Mouse (Mus musculus) CH12.LX (cell line): ENCODE measurements around the gene Frg2f1. TPM values are rescaled to one million over a fixed set of nuclear protein-coding genes. Genes with fewer than 3 reads are reported as not detected.

Experiments used
- DNase-seq: peaks from one replicate; pipeline ENCODE4 v3.0.0-alpha.2; 2013; ENCODE audit errors: extremely low read depth
- H3K27ac ChIP-seq: 2 replicates; pipeline ENCODE4 v1.5.1; 2012; ENCODE audit warnings: low read depth, mild to moderate bottlenecking, control low read depth, moderate library complexity; ENCODE audit not compliant: insufficient read depth
- H3K27me3 ChIP-seq: replicated peaks from 2 replicates; pipeline ENCODE3; 2012; ENCODE audit warnings: inconsistent platforms
- H3K36me3 ChIP-seq, 2 experiments: replicated peaks in 1 of 2; 2 replicates each; pipeline versions ENCODE3 to v1.6.1; 2012; ENCODE audit warnings: inconsistent platforms in 1 of 2, low read length in 1 of 2, mild to moderate bottlenecking in 1 of 2, mixed read lengths in 1 of 2, moderate library complexity in 1 of 2; ENCODE audit not compliant: control insufficient read depth in 1 of 2, insufficient read depth in 1 of 2
- H3K4me1 ChIP-seq, 2 experiments: 2 replicates each; pipeline ENCODE4 v1.6.1; 2012; ENCODE audit warnings: inconsistent platforms in 1 of 2, moderate library complexity in 1 of 2; ENCODE audit not compliant: insufficient read depth in 2 of 2, control insufficient read depth in 1 of 2
- H3K4me2 ChIP-seq: 2 replicates; pipeline ENCODE4 v1.6.1; 2012; ENCODE audit warnings: low read depth, mild to moderate bottlenecking, control low read depth; ENCODE audit not compliant: poor library complexity, insufficient read depth, severe bottlenecking
- H3K4me3 ChIP-seq, 3 experiments: fragments of 150-350 bp in 1 of 3; sonication (generic) in 1 of 3; replicated peaks in 1 of 3; 2 replicates each; pipeline versions ENCODE3 to v1.5.1; 2011 to 2012; ENCODE audit warnings: low read depth in 2 of 3, low read length in 2 of 3, mild to moderate bottlenecking in 2 of 3, moderate library complexity in 2 of 3, control low read depth in 1 of 3, improper control_type of control experiment in 1 of 3, inconsistent platforms in 1 of 3, mixed read lengths in 1 of 3; ENCODE audit not compliant: poor library complexity in 1 of 3
- H3K79me2 ChIP-seq: replicated peaks from 2 replicates; pipeline ENCODE4 v1.6.1; 2012; ENCODE audit warnings: mild to moderate bottlenecking, moderate library complexity; ENCODE audit not compliant: control insufficient read depth, poor library complexity, insufficient read depth, severe bottlenecking; ENCODE audit errors: extremely low read depth
- H3K9ac ChIP-seq: 2 replicates; pipeline ENCODE4 v1.6.1; 2012; ENCODE audit warnings: low read depth, mild to moderate bottlenecking, control low read depth, moderate library complexity; ENCODE audit not compliant: insufficient read depth
- H3K9me3 ChIP-seq: replicated peaks from 2 replicates; pipeline ENCODE3; 2012; ENCODE audit warnings: low read length, inconsistent platforms, mixed read lengths
- BHLHE40 ChIP-seq: IDR thresholded peaks from 2 replicates; pipeline ENCODE4 v1.6.1; 2011; ENCODE audit warnings: mild to moderate bottlenecking, low read depth, low read length, improper control_type of control experiment
- CHD1 ChIP-seq: IDR thresholded peaks from 2 replicates; pipeline ENCODE4 v1.6.1; 2012; ENCODE audit warnings: low read depth, low read length, improper control_type of control experiment, inconsistent platforms
- CTCF ChIP-seq, 2 experiments: IDR thresholded peaks in 1 of 2; conservative IDR thresholded peaks in 1 of 2; 2 replicates each; pipeline ENCODE4 v1.5.1; 2011 to 2012; ENCODE audit warnings: low read depth in 2 of 2, low read length in 2 of 2, improper control_type of control experiment in 1 of 2, inconsistent platforms in 1 of 2, mild to moderate bottlenecking in 1 of 2, moderate library complexity in 1 of 2
- GABPA ChIP-seq: IDR thresholded peaks from 2 replicates; pipeline ENCODE4 v1.6.1; 2012; ENCODE audit warnings: low read depth, low read length, improper control_type of control experiment, inconsistent platforms; ENCODE audit not compliant: insufficient replicate concordance
- HCFC1 ChIP-seq: IDR thresholded peaks from 2 replicates; pipeline ENCODE4 v1.6.1; 2012; ENCODE audit warnings: low read depth, mild to moderate bottlenecking, inconsistent platforms, low read length, improper control_type of control experiment
- IRF4 ChIP-seq: IDR thresholded peaks from 2 replicates; pipeline ENCODE4 v1.6.1; 2014; ENCODE audit warnings: low read depth, mild to moderate bottlenecking, inconsistent platforms, low read length, improper control_type of control experiment
- MAX ChIP-seq: IDR thresholded peaks from 2 replicates; pipeline ENCODE4 v1.6.1; 2011; ENCODE audit warnings: low read length, improper control_type of control experiment
- MYC ChIP-seq: IDR thresholded peaks from 2 replicates; pipeline ENCODE4 v1.6.1; 2011; ENCODE audit warnings: low read depth, mild to moderate bottlenecking, improper control_type of control experiment, low read length
- NELFE ChIP-seq: IDR thresholded peaks from 2 replicates; pipeline ENCODE4 v1.6.1; 2011; ENCODE audit warnings: low read depth, low read length, improper control_type of control experiment
- NRF1 ChIP-seq: IDR thresholded peaks from 2 replicates; pipeline ENCODE4 v1.6.1; 2014; ENCODE audit warnings: low read depth, mild to moderate bottlenecking, inconsistent platforms, low read length, improper control_type of control experiment, moderate library complexity
- POLR2A ChIP-seq: IDR thresholded peaks from 2 replicates; pipeline ENCODE4 v1.6.1; 2011; ENCODE audit warnings: low read depth, mild to moderate bottlenecking, improper control_type of control experiment, low read length
- POLR2AphosphoS2 ChIP-seq: IDR thresholded peaks from 2 replicates; pipeline ENCODE4 v1.6.1; 2011; ENCODE audit warnings: low read depth, low read length, improper control_type of control experiment
- RAD21 ChIP-seq: IDR thresholded peaks from 2 replicates; pipeline ENCODE4 v1.6.1; 2011; ENCODE audit warnings: low read depth, mild to moderate bottlenecking, low read length, improper control_type of control experiment, moderate library complexity
- SIN3A ChIP-seq: IDR thresholded peaks from 2 replicates; pipeline ENCODE4 v1.6.1; 2012; ENCODE audit warnings: low read length, improper control_type of control experiment, inconsistent platforms
- SMC3 ChIP-seq: IDR thresholded peaks from 2 replicates; pipeline ENCODE4 v1.6.1; 2011; ENCODE audit warnings: low read depth, low read length, improper control_type of control experiment
- TBP ChIP-seq: conservative IDR thresholded peaks from 2 replicates; pipeline ENCODE4 v1.6.1; 2011; ENCODE audit warnings: low read depth, low read length, improper control_type of control experiment
- TCF12 ChIP-seq: IDR thresholded peaks from 2 replicates; pipeline ENCODE4 v1.6.1; 2014; ENCODE audit warnings: low read depth, mild to moderate bottlenecking, inconsistent platforms, low read length, improper control_type of control experiment
- UBTF ChIP-seq: IDR thresholded peaks from 2 replicates; pipeline ENCODE4 v1.6.1; 2012; ENCODE audit warnings: low read depth, mild to moderate bottlenecking, inconsistent platforms, low read length, improper control_type of control experiment, moderate library complexity
- ZC3H11A ChIP-seq: IDR thresholded peaks from 2 replicates; pipeline ENCODE4 v1.6.1; 2012; ENCODE audit warnings: low read depth, mild to moderate bottlenecking, inconsistent platforms, low read length, improper control_type of control experiment
- ZMIZ1 ChIP-seq: IDR thresholded peaks from 2 replicates; pipeline ENCODE4 v1.6.1; 2012; ENCODE audit warnings: low read depth, mild to moderate bottlenecking, inconsistent platforms, low read length, improper control_type of control experiment
- ZNF384 ChIP-seq: IDR thresholded peaks from 2 replicates; pipeline ENCODE4 v1.6.1; 2012; ENCODE audit warnings: low read depth, low read length, improper control_type of control experiment, inconsistent platforms
- dilution Hi-C: fragments of 300-500 bp; cut with MboI; formaldehyde crosslinking; loops from 2 replicates; pipeline ENCODE4 v1.14.3; 2020; ENCODE audit warnings: low sequenced_read_pairs; ENCODE audit not compliant: extremely low pct_unique_long_range_greater_than_20kb, extremely low pct_ligation_motif_present
- in situ Hi-C: fragments of 300-500 bp; cut with MboI; formaldehyde crosslinking; loops from 3 replicates; pipeline ENCODE4 v1.14.3; 2019; ENCODE audit warnings: low sequenced_read_pairs, low pct_ligation_motif_present, low pct_unique_long_range_greater_than_20kb, mixed read lengths
- polyA plus RNA-seq: library from polyadenylated mRNA; unstranded; fragments of >175 nt; gene quantifications from 2 replicates; pipeline ENCODE4 v1.2.1, GENCODE M21; 2012; ENCODE audit warnings: low read depth; ENCODE audit not compliant: insufficient read length
- total RNA-seq, 2 experiments: library from RNA; depleted of rRNA; stranded (reverse); fragments of 300-350 nt in 1 of 2; fragments of >200 nt in 1 of 2; gene quantifications; 2 replicates each; pipeline ENCODE4 v1.2.3; 2012 to 2014

Gene Frg2f1
- total and polyA plus RNA-seq, 3 experiments, result 3.5 to 4.4 (median 3.9) TPM

DNA sequence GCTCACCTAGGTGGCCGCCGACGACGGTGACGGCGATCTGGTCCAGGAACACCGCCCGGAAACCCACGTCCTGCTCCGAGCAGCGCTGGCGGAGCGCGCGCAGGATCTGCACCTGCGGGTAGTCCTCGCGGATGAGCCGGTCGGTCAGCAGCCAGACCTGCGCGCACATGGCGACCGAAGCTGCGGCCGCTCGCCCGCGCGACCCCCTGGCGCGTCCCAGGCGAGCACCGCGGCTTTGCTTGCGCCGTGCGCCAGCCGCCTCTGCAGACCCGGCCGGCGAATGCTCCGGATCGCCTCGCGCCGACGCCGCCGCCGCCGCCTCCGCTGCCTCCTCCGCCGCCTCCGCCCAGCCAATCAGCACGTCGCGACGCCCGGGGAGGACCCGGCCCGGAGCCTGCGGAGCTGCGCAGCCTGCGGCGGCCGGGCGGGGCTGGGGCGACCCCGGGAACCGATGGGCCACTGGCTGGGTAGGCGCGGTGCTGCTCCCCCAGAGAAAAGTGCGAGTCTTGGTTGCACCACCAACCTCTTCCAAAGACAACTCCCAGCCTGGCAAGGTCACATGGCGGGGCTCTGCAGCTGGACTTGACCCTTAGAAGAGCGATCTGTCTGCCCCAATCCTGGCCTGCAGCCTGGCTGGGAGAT, 46.9 kb downstream of the Frg2f1 start, which contains the start of gene Rimkla:
Gene Rimkla (minus strand): TSS at position 338 of the 642 bp plus-strand sequence.
- peak within 1 kb of the TSS; percentile 57 for H3K4me2 ChIP-seq
- peaks cover 3% of the 10 kb centered on the region for H3K9me3 ChIP-seq
- H3K27me3 ChIP-seq, result peaks cover 9% of the 10 kb centered on the region
- H3K9ac ChIP-seq, result peak within 1 kb of the TSS; percentile 34; the same call in 1 of the 2 replicates
- no peak for TF ChIP-seq MYC
- no peak for TF ChIP-seq HCFC1
- no peak for TF ChIP-seq GABPA
- 0 out of 2 replicates have a peak, but pooled peaks have one; percentile 15 for TF ChIP-seq IRF4
- peak; percentile 72 for TF ChIP-seq NRF1
- TF ChIP-seq POLR2AphosphoS2, result no peak
- no peak for TF ChIP-seq ZNF384
- peak; percentile 48 for TF ChIP-seq NELFE
- 0 out of 2 replicates have a peak, but pooled peaks have one; percentile 6 for TF ChIP-seq BHLHE40
- no peak for TF ChIP-seq SIN3A
- no peak for TF ChIP-seq ZC3H11A
- peak; percentile 17; the same call in 1 of the 2 replicates for TF ChIP-seq TCF12
- TF ChIP-seq ZMIZ1, result 0 out of 2 replicates have a peak, but pooled peaks have one; percentile 37
- peak; percentile 87; the same call in 1 of the 2 replicates for TF ChIP-seq UBTF
- peak; percentile 55; the same call in 1 of the 2 replicates for TF ChIP-seq MAX
- TF ChIP-seq SMC3, result no peak
- peak; percentile 45; the same call in 1 of the 2 replicates for TF ChIP-seq POLR2A
- in situ Hi-C loops (no loop called here), dilution Hi-C loops (no loop called here)
- H3K4me3 ChIP-seq, result peak within 1 kb of the TSS; percentile 35 to 77 (median 59)
- DNase-seq, result peak; percentile 30
- H3K4me1 ChIP-seq, result peaks cover 4 to 11% of the 10 kb centered on the region in 2 experiments; a peak in 3 of 4 replicates
- no peaks in the 10 kb centered on the region for H3K79me2 ChIP-seq
- H3K27ac ChIP-seq, result no peak within 1 kb of the TSS
- H3K36me3 ChIP-seq, result no peaks in the 10 kb centered on the region

DNA sequence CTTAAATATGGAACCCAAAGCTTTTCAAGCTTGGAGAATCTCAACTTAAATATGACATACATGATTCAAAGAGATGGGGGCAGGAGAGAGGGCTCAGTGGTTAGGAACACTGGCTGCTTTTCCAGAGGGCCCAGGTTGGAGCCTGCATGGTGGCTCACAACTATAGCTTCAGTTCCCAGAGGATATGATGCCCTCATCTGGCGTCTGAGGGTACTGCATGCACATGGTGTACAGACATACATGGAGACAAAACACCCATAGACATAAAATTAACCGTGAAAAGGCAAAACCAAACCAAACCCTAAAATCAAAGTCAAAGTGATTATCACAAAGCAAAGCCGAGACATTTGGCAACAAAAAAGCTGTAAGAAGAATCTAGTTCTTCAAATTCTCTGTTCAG, 48.5 kb downstream of the Frg2f1 start:
- dilution Hi-C loops, result no loop called here
- H3K79me2 ChIP-seq, result no peaks in the 10 kb centered on the region
- peak; percentile 55 for TF ChIP-seq SMC3
- peak; percentile 35 to 64; a peak in 3 of 4 replicates for TF ChIP-seq CTCF (conservative IDR thresholded peaks at IDR 0.05 in 1 of 2, IDR thresholded peaks at IDR 0.05 in 1 of 2; ENCODE audit: low read depth in 2 of 2, low read length in 2 of 2)
- no peak for TF ChIP-seq POLR2AphosphoS2
- TF ChIP-seq CHD1, result no peak
- no peak for TF ChIP-seq TBP
- peak; percentile 58 for TF ChIP-seq RAD21
- peak; percentile 55 for DNase-seq
- H3K9ac ChIP-seq, result no peak overlapping the region
- in situ Hi-C loops, result no loop called here
- peaks cover 3% of the 10 kb centered on the region for H3K9me3 ChIP-seq
- no peak overlapping the region for H3K4me3 ChIP-seq
- H3K27ac ChIP-seq, result no peak overlapping the region
- no peaks in the 10 kb centered on the region for H3K36me3 ChIP-seq
- no peak overlapping the region for H3K4me2 ChIP-seq
- H3K4me1 ChIP-seq, result peaks cover 4 to 11% of the 10 kb centered on the region in 2 experiments; a peak in 3 of 4 replicates
- peaks cover 9% of the 10 kb centered on the region for H3K27me3 ChIP-seq
